Mouse (Mus musculus) neural tube, embryonic 12.5 days (tissue): ENCODE results near the gene Cyp4f16. TPM values are rescaled to one million over a fixed set of nuclear protein-coding genes. Genes with fewer than 3 reads are reported as not detected.
"Not testable (repeated sequence)": the region's sequence is repeated elsewhere in the genome, so short reads cannot be mapped to it uniquely, and the experiment has no call there.

ENCODE experiments used
- ATAC-seq: fragments of 200-750 bp; cut with Nextera tagmentation; 2 replicates; pipeline ENCODE4 v1.8.0; 2017; ENCODE audit warnings: low read depth, mild to moderate bottlenecking, moderate TSS enrichment, moderate library complexity; ENCODE audit not compliant: low FRiP score
- H3K27ac ChIP-seq: fragments of 300-500 bp; sonication (generic); 2 replicates; pipeline ENCODE4 v1.5.1; 2016
- H3K27me3 ChIP-seq: fragments of 300-500 bp; sonication (generic); replicated peaks from 2 replicates; pipeline ENCODE4 v1.6.1; 2016; ENCODE audit warnings: mild to moderate bottlenecking
- H3K36me3 ChIP-seq: fragments of 300-500 bp; sonication (generic); 2 replicates; pipeline ENCODE4 v1.6.1; 2016; ENCODE audit warnings: mild to moderate bottlenecking
- H3K4me1 ChIP-seq: fragments of 300-500 bp; sonication (generic); 2 replicates; pipeline ENCODE4 v1.6.1; 2016
- H3K4me2 ChIP-seq: fragments of 300-500 bp; sonication (generic); replicated peaks from 2 replicates; pipeline ENCODE4 v1.6.1; 2016; ENCODE audit warnings: mild to moderate bottlenecking
- H3K4me3 ChIP-seq: fragments of 300-500 bp; sonication (generic); 2 replicates; pipeline ENCODE4 v1.5.1; 2016
- H3K9ac ChIP-seq: fragments of 300-500 bp; sonication (generic); 2 replicates; pipeline ENCODE4 v1.6.1; 2016; ENCODE audit warnings: mild to moderate bottlenecking
- H3K9me3 ChIP-seq: fragments of 300-500 bp; sonication (generic); 2 replicates; pipeline ENCODE4 v1.6.1; 2016; ENCODE audit warnings: mild to moderate bottlenecking
- WGBS: fragments of 180-500 bp; shearing (Covaris S2); methylation state at CpG from one replicate; pipeline ENCODE4 v1.1.7; 2016; 5-methylcytosine and 5-hydroxymethylcytosine counted together
- polyA plus RNA-seq: library from polyadenylated mRNA; unstranded; fragments of >200 nt; fragmentation: Nextera tagmentation; extraction: Ambion mirVana; gene quantifications from 2 replicates; pipeline ENCODE4 v1.2.1, GENCODE M21; 2016

Gene Cyp4f16
- polyA plus RNA-seq, 1 experiment from 2014 or later: 25.3 TPM

GRCm38 (mm10) chr17:32522816-32523215, 13.5 kb upstream of the Cyp4f16 start:
- no peaks in the 10 kb centered on the region for H3K4me1 ChIP-seq
- H3K4me3 ChIP-seq: no peak overlapping the region
- no peak overlapping the region for H3K4me2 ChIP-seq
- H3K27me3 ChIP-seq: no peaks in the 10 kb centered on the region
- H3K9ac ChIP-seq: no peak overlapping the region
- WGBS: 83% methylated on average over 5 of the region's 5 CpGs
- H3K36me3 ChIP-seq: peaks cover 24% of the 10 kb centered on the region
- no peak for ATAC-seq
- no peaks in the 10 kb centered on the region for H3K9me3 ChIP-seq
- H3K27ac ChIP-seq: no peak overlapping the region

- peaks cover 22% of the 10 kb centered on the region for H3K36me3 ChIP-seq
- H3K4me1 ChIP-seq: peaks cover 7% of the 10 kb centered on the region; the same call in 1 of the 2 replicates
- H3K9me3 ChIP-seq: no peaks in the 10 kb centered on the region
- ATAC-seq: no peak
- H3K27ac ChIP-seq: no peak overlapping the region
- 92% methylated on average over 11 of the region's 11 CpGs for WGBS
- no peaks in the 10 kb centered on the region for H3K27me3 ChIP-seq
- no peak overlapping the region for H3K4me3 ChIP-seq
- H3K4me2 ChIP-seq: no peak overlapping the region
- no peak overlapping the region for H3K9ac ChIP-seq
These were observed 12.5 kb upstream of the Cyp4f16 start for GRCm38 (mm10) chr17:32523895-32524294.

GRCm38 (mm10) chr17:32526341-32526740, 10.0 kb upstream of the Cyp4f16 start:
- H3K36me3 ChIP-seq: peaks cover 22% of the 10 kb centered on the region
- WGBS: 92% methylated on average over 1 of the region's 1 CpGs

GRCm38 (mm10) chr17:32527748-32528147, 8.6 kb upstream of the Cyp4f16 start:
- no peaks in the 10 kb centered on the region for H3K9me3 ChIP-seq
- no peak for ATAC-seq
- peaks cover 14% of the 10 kb centered on the region; the same call in 1 of the 2 replicates for H3K36me3 ChIP-seq
- WGBS: 90% methylated on average over 11 of the region's 11 CpGs
- no peak overlapping the region for H3K9ac ChIP-seq
- no peak overlapping the region for H3K4me2 ChIP-seq
- no peak overlapping the region for H3K27ac ChIP-seq
- H3K27me3 ChIP-seq: no peaks in the 10 kb centered on the region
- H3K4me1 ChIP-seq: peaks cover 7% of the 10 kb centered on the region; the same call in 1 of the 2 replicates
- H3K4me3 ChIP-seq: no peak overlapping the region

More at GRCm38 (mm10) chr17:32526341-32526740, 10.0 kb upstream of the Cyp4f16 start:
- not testable (repeated sequence) for H3K27ac ChIP-seq, ATAC-seq, H3K4me2 ChIP-seq, H3K4me3 ChIP-seq, H3K9ac ChIP-seq, H3K27me3 ChIP-seq, H3K9me3 ChIP-seq, H3K4me1 ChIP-seq

- WGBS: 16% methylated on average over 26 of the region's 26 CpGs
- H3K4me3 ChIP-seq: peak overlapping the region; percentile 24; the same call in 1 of the 2 replicates
These were observed 7.7 kb upstream of the Cyp4f16 start for GRCm38 (mm10) chr17:32528408-32529337.

GRCm38 (mm10) chr17:32532356-32532755, 4.0 kb upstream of the Cyp4f16 start:
- ATAC-seq, H3K27ac ChIP-seq: not testable (repeated sequence)
- WGBS: 44% methylated on average over 4 of the region's 4 CpGs

More at GRCm38 (mm10) chr17:32528408-32529337, 7.7 kb upstream of the Cyp4f16 start:
- Histone ChIP-seq H3K36me3 (peaks cover 10% of the 10 kb centered on the region; the same call in 1 of the 2 replicates), H3K9me3 (no peaks in the 10 kb centered on the region), H3K4me2 (peak overlapping the region; percentile 58), H3K27ac (no peak overlapping the region), H3K27me3 (no peaks in the 10 kb centered on the region), H3K4me1 (peaks cover 7% of the 10 kb centered on the region; the same call in 1 of the 2 replicates), H3K9ac (no peak overlapping the region; the same call in 1 of the 2 replicates)
- peak; percentile 58; the same call in 1 of the 2 replicates for ATAC-seq

GRCm38 (mm10) chr17:32534068-32534467, 2.3 kb upstream of the Cyp4f16 start:
- no peak for ATAC-seq
- H3K9ac ChIP-seq: no peak overlapping the region
- no peaks in the 10 kb centered on the region for H3K36me3 ChIP-seq
- no peak overlapping the region for H3K4me2 ChIP-seq
- no peaks in the 10 kb centered on the region for H3K27me3 ChIP-seq
- H3K9me3 ChIP-seq: no peaks in the 10 kb centered on the region
- H3K27ac ChIP-seq: no peak overlapping the region
- peaks cover 4% of the 10 kb centered on the region for H3K4me1 ChIP-seq
- WGBS: 88% methylated on average over 6 of the region's 6 CpGs
- no peak overlapping the region for H3K4me3 ChIP-seq

More at GRCm38 (mm10) chr17:32532356-32532755, 4.0 kb upstream of the Cyp4f16 start:
- H3K4me3 ChIP-seq, H3K9ac ChIP-seq, H3K4me2 ChIP-seq, H3K27me3 ChIP-seq, H3K36me3 ChIP-seq, H3K9me3 ChIP-seq: not testable (repeated sequence)
- peaks cover 11% of the 10 kb centered on the region for H3K4me1 ChIP-seq

- H3K27ac ChIP-seq: no peak overlapping the region
- no peaks in the 10 kb centered on the region for H3K27me3 ChIP-seq
- H3K9ac ChIP-seq: peak overlapping the region; percentile 42; the same call in 1 of the 2 replicates
- peak; percentile 17; the same call in 1 of the 2 replicates for ATAC-seq
- H3K36me3 ChIP-seq: no peaks in the 10 kb centered on the region
- H3K9me3 ChIP-seq: no peaks in the 10 kb centered on the region
- H3K4me2 ChIP-seq: peak overlapping the region; percentile 61
- peak overlapping the region; percentile 41 for H3K4me3 ChIP-seq
- 77% methylated on average over 5 of the region's 5 CpGs for WGBS
- peaks cover 4% of the 10 kb centered on the region for H3K4me1 ChIP-seq
These were observed 501 bp downstream of the Cyp4f16 start for GRCm38 (mm10) chr17:32536867-32537250.

GRCm38 (mm10) chr17:32544792-32545191, 8.4 kb downstream of the Cyp4f16 start:
- ATAC-seq, H3K36me3 ChIP-seq: not testable (repeated sequence)
- WGBS: 92% methylated on average over 5 of the region's 5 CpGs

GRCm38 (mm10) chr17:32550377-32550776, 14.0 kb downstream of the Cyp4f16 start:
- Histone ChIP-seq H3K9ac (peak overlapping the region; percentile 47; the same call in 1 of the 2 replicates), H3K4me2 (peak overlapping the region; percentile 59)
- H3K4me3 ChIP-seq, H3K27me3 ChIP-seq, H3K4me1 ChIP-seq, H3K9me3 ChIP-seq, H3K36me3 ChIP-seq, H3K27ac ChIP-seq: not testable (repeated sequence)
- 87% methylated on average over 3 of the region's 3 CpGs for WGBS
- peak; percentile 42; the same call in 1 of the 2 replicates for ATAC-seq

More at GRCm38 (mm10) chr17:32544792-32545191, 8.4 kb downstream of the Cyp4f16 start:
- H3K27ac ChIP-seq, H3K9me3 ChIP-seq, H3K9ac ChIP-seq, H3K4me2 ChIP-seq, H3K4me1 ChIP-seq, H3K4me3 ChIP-seq, H3K27me3 ChIP-seq: not testable (repeated sequence)

GRCm38 (mm10) chr17:32550900-32551770, 14.8 kb downstream of the Cyp4f16 start:
- Histone ChIP-seq H3K4me2 (peak overlapping the region; percentile 59), H3K27ac (no peak overlapping the region), H3K9ac (peak overlapping the region; percentile 47; the same call in 1 of the 2 replicates), H3K9me3 (no peaks in the 10 kb centered on the region), H3K36me3 (no peaks in the 10 kb centered on the region), H3K4me1 (no peaks in the 10 kb centered on the region; the same call in 1 of the 2 replicates), H3K27me3 (no peaks in the 10 kb centered on the region), H3K4me3 (peak overlapping the region; percentile 31)
- peak; percentile 91 for ATAC-seq
- WGBS: 14% methylated on average over 20 of the region's 20 CpGs
